Mouse (Mus musculus): ENCODE measurements around the gene Alk.

Alk gene

GRCm38 (mm10) chr17:71962746-71963145 is 641.7 kb downstream of the Alk start:
- no peak for DNase-seq

DNA sequence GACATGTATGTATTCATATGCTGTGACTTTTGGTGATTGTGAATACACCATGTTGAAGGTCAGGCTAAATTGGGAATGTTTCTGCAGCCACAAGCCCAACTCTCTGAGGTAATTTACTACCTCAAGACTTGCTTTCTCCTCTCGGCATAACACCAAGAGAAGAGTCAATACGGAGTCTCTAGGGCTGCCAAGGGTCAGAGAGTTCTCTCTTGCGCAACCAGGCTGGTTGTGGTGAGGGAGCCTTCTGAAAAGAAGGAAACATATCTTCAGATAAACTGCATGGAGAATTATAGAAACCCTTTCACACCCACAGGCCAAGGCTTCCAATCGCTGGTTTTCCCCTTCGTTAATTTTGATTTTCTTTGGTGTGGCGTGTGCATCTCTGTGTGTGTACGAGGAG is 649.4 kb downstream of the Alk start:
- DNase-seq: no peak

DNA sequence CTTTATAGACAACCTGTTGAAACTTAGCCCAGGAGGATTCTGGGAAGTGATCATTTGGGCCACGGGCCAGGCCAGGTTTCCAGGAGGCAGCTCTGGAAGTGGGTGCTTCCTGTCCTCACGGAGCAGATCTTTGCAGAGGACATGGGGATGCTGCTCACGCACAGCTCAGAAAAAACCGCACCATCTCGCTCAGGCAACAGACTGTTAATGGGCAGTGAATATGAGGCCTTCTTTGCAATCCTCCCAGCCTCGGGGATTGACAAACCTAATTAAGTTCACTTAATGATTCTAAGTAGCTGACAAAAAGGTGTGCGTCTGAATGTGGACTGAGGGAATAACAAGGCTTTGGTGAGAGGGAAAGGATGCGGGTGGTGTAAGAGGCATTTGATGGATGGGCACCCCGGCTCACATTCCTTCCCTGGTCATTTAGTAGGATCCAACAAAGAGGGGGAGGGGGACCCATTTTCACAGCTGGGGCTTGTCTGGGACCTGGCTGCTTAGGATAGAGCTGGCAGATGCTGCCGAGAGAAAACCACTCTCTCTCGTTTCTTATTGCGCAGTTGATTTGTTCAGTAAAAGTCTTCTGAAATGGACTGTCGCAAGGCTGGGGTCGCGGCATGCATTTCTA is 650.1 kb downstream of the Alk start:
- no peak for DNase-seq

DNA sequence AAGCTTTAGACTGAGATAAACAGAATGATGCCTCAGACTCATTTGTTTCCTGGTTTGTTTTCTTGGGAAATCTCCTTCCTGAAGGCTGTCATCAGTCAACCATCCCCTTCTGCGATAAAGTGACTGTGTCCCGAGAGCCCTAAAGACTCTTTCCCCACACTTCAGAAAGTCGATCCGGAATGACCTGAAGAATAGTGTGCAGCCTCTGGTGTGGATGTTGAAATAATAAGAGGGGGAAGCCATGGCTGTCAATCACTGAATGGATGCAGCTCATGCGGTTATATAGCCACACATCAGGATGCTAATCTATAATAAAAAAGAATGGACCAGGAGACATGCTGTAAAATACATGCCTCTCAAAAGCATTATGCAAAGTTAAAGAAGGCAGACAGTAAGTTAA is 653.5 kb downstream of the Alk start:
- DNase-seq: no peak

DNA sequence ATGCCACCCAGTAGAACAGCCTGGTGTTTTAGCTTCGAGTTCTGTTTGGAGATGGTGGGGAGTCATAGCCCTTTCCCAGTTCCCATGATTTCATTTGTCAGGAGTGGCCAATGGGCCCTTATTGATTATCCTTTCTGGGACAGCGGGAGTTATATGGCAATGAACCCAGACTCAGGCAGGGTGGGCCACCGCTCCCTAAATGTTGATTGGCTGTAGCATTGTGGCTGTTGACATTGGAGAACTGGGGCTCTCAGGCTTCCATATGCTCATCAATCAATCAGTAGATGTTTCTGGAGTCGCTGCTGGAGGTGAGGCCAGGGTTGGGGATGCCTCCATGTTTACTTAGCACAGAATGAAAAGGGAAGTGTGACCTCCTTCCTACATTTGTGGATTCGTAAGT is 655.7 kb downstream of the Alk start:
- no peak for DNase-seq

DNA sequence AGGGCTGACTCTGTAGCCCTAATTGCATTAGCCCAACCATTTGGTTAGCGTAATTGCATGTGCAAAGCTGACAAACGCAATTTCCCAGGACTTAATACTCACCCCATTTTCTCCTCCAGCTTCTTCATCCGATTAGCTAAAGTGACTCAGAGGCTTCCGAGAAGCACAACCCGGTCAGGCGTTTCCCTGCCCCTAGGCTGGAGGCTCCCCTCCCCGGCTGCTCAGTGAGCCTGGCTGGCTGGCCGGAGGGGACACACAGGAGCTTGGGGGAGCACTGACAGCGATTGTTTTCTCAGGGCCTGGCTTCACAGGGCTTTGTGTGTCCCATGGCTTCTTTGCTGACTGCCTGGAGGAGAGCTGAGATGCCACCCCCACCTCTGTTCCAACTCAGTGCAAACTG is 657.0 kb downstream of the Alk start:
- DNase-seq: no peak

DNA sequence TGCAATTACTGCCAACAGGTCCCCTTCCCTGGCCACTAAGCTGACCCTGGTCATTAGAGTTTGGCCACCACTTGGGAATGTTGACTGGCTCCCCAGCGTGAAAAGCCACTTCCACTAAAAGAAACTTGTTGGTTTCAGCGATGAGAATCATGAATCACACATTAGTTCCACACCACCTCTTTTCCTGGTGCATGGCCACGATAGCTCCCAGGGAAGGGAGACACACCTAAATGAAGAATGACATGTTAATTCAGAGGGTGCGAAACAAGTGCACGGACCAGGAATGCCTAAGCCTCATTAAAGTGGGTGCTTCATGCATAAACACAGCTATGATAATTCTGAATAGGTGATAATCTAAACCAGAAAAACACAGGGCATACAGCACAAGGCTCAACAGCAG is 660.4 kb downstream of the Alk start:
- no peak for DNase-seq

DNA sequence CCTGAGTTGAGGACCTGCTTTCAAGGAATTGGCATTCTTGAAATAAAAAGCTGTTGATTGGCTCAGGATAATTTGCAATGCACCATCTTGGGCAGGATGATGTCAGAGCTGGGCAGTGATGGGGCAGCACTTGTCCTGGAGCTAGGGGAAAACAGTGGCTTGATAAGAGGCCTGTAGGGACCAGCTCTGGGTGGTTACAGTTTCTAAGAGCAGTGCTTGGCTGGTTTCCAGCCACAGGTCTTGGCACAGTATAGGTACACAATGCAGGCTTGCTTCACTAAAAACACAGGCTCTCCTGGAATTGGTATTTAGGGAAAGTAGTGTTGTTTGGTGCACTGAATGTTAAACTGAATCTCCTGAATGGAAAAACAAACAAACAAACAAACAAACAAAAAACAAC is 662.4 kb downstream of the Alk start:
- no peak for DNase-seq

DNA sequence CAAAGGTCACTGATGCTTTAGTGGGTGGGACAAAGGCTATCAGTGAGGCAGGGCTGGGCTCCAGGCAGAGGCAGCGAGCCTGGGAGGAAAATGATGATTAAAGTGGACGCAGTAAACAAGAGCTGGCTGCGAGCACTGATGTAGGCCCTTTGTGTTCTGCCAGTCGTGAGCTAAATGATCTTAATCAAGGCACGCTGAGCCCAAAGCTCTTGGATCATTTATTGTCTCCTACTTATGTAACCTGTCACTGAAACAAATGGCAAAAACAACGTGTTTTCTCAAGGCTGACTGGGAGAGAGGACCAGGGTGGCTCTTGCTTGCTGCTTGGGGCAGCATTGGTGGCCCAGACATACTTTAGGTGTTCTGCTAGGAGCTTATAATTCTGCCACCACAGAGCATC is 663.0 kb downstream of the Alk start:
- DNase-seq: no peak

DNA sequence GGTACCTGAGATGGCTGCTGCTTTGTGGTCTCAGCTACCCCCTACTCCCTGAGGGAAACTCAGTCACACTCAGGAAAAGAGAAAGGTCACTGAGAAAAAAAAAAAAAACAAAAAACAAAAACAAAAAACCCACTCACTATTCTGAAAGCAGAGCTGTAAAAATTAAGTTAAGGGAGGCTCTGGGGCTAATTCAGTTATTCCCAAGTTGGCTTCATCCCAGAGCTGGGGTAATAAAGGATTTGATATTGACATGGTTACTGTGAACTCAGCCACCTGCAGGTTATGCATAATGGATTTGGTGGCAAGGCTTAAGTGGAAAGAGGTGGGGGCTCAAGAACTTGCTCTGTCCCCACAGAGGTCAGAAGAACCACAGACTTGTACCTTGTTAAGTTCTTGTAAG is 667.7 kb downstream of the Alk start:
- no peak for DNase-seq

DNA sequence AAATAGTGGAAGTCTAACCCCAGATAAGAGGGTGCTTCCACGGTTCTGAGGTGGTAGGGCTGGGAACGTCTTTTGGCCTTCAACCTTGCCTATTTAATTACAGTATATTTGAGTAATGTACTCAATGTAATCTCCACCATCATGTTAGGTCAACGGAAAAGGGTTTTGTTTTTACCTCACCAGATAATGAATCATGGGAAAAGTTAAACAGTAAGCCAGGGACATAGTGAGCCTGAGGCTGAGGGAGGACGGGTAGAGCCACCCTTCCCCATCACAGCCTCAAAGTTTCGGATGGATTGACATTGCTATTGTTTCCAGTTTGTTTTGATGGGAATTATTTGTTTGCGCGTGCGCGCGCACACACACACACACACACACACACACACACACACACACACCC is 668.6 kb downstream of the Alk start:
- no peak for DNase-seq

GRCm38 (mm10) chr17:71935336-71935735 is 669.1 kb downstream of the Alk start:
- DNase-seq: no peak

DNA sequence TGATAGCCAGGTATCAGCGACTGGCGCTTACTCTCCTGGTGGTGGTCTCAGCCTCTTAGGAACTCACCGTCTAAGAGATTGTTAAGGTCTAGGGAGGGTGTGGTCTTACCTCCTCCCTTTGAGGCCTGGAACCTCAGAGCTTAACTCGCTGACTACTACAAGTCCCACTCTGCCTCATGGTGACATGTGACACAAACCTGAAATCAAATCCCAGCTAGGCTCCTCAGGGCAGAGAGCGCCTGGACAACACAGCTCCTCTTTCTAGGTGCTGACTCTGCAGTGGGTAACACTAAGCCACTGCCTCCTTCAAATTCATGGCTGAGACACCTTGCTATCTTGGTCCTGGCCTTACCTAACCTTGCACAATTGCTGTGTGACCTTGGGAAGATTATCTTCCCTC is 689.5 kb downstream of the Alk start:
- no peak for DNase-seq

DNA sequence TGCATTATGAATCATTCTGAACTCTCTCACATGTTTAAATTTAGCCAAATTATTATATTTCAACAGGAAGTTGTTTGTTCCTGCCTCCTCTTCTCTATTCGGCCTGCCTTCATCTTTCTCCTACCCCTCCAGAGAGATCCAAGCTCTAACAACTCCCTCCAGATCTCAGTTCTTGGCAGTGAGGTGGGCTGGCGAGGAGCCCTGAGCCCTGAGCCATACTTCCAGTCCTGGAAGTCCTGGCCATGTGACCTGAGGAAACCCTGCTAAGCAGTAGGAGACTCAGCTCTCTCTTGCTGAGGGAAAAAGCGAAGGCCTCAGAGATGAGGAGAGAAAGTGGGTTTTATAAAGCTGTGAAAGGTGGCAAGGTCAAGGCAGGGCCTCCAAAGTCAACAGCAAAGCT is 689.9 kb downstream of the Alk start:
- DNase-seq: no peak

DNA sequence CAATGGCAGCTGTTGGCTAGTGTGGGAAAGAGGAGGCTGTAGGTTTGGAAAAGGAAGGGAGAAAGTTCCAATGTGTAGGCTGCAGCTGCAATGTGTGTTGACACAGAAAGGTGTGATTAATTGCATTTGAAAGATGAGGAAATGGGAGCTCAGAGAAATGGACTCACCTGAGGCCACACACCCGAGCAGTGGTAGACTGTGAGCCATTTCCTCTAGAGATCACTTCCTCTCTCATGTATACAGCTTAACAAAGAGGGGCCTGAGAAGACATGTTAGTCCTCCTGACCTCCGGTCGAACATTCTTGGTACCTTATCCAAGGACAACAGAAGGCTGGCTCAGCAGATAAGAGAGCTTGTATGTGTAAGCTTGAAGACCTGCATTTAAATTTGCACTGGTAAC is 691.2 kb downstream of the Alk start:
- no peak for DNase-seq

DNA sequence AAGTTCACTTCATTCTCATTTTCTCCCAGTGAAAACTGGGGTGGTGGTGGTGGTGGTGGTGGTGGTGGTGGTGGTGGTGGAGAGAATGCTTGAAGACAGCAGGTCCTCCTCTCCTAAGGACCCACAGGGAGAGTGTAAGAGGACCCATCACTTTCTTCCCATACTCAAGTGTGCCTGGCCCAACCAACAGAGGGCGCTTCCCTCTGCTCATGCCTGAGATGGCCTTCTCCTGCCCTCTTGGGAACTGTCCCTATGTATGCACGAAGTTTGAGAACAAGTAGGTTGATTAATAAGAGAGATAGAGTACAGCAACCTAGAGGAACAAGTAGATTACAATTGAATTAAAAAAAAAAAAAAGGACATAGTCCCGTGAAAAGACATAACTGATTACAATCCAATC is 695.3 kb downstream of the Alk start:
- DNase-seq: peak; percentile 7

GRCm38 (mm10) chr17:71881369-71881768 is 723.1 kb downstream of the Alk start:
- DNase-seq: no peak

GRCm38 (mm10) chr17:71875492-71875891 is 728.9 kb downstream of the Alk start:
- no peak for DNase-seq

DNA sequence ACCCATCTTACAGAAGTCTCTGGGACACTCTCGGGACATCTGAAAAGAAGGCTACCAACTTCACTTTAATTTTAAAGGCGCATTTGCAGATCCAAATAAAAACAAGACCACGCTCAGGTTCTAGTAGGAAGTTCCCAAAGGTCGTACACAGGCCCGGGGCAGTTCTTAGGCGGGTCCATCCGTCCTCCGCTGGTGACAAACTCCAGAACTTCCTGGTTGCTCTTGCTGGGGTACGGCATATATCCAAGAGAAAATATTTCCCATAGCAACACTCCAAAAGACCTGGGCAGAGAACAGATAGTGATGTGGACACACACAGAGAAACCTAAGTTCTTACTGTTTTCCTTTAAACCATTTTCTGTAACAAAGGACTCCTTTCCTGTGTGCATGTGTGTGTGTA is 729.6 kb downstream of the Alk start:
- no peak for DNase-seq

DNA sequence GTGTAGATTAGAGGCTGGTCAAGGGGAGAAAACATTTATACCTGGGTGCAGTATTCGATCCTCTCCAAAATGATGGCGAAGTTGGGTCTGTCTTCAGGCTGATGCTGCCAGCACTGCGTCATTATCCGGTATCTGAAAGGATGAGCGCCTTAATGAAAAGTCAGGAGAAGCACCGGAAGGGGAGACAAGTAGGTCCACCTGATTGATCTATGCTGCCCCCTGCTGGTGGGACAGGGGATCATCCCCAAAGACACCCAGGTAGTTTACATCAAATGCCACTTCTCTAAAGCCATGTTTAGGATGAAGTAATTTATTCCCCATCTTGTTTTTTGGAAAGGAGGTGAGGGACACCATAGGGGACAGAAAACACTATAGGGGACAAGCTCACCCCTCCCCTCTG is 730.4 kb downstream of the Alk start:
- DNase-seq: peak; percentile 27

DNA sequence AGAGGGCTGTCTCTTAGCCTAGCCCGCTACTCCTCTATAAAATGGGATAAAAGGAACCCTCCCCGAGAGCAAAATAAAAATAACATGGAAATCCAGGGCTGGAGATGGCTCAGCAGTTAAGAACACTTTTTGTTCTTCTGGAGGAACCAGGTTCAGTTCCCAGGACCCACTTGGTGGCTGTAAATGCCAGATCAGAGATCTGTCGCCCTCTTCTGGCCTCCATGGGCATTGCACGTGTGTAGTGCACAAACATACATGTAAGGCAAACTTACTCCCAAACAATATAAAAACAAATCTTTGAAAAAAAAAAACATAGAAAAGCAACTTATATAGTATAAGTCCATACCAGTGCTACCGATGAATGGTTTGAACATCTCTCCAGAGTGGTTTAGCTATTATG is 731.5 kb downstream of the Alk start:
- DNase-seq: no peak

- DNase-seq: no peak
Measured at GRCm38 (mm10) chr17:71871981-71872380, 732.4 kb downstream of the Alk start.

- DNase-seq: no peak
Measured at GRCm38 (mm10) chr17:71870641-71871040, 733.8 kb downstream of the Alk start.

- DNase-seq: no peak
Measured at GRCm38 (mm10) chr17:71870232-71870621, 734.2 kb downstream of the Alk start.

- DNase-seq: no peak
Measured at GRCm38 (mm10) chr17:71869372-71870231, 734.8 kb downstream of the Alk start.

All from cerebellum, adult 8-10 months (tissue).